Mouse (Mus musculus): ENCODE measurements around the gene Exoc7. TPM values are rescaled to one million over a fixed set of nuclear protein-coding genes. Genes with fewer than 3 reads are reported as not detected.

Exoc7 gene
- polyA plus RNA-seq, 1 experiment from 2014 or later, result 44.6 TPM

GRCm38 (mm10) chr11:116255090-116255981 lies 51.7 kb downstream of the Exoc7 start:
- Histone ChIP-seq H3K4me1 (replicated peaks; ENCODE audit: control insufficient read depth, insufficient read depth, low read length) (no peaks in the 10 kb centered on the region; the same call in 1 of the 2 replicates), H3K27ac (ENCODE audit: low read depth, low read length) (peak overlapping the region; percentile 50), H3K9ac (ENCODE audit: low read depth, low read length) (no peak overlapping the region), H3K9me3 (ENCODE audit: control insufficient read depth) (no peaks in the 10 kb centered on the region), H3K4me3 (ENCODE audit: low read depth, low read length) (no peak overlapping the region), H3K36me3 (ENCODE audit: control insufficient read depth, insufficient read depth) (peaks cover 86% of the 10 kb centered on the region), H3K27me3 (replicated peaks; ENCODE audit: control insufficient read depth, insufficient read depth, low read length) (no peaks in the 10 kb centered on the region), H3K4me2 (replicated peaks; ENCODE audit: low read depth) (no peak overlapping the region)
- ATAC-seq, result no peak
- TF ChIP-seq CTCF (IDR thresholded peaks at IDR 0.05; ENCODE audit: low read depth), result no peak
- WGBS, result 79% methylated on average over 22 of the region's 22 CpGs

- peak overlapping the region; percentile 50 for H3K27ac ChIP-seq (ENCODE audit: low read depth, low read length)
- peaks cover 87% of the 10 kb centered on the region for H3K36me3 ChIP-seq (ENCODE audit: control insufficient read depth, insufficient read depth)
- H3K4me2 ChIP-seq (replicated peaks; ENCODE audit: low read depth), result no peak overlapping the region
- no peak for ATAC-seq
- no peaks in the 10 kb centered on the region for H3K9me3 ChIP-seq (ENCODE audit: control insufficient read depth)
- H3K4me1 ChIP-seq (replicated peaks; ENCODE audit: control insufficient read depth, insufficient read depth, low read length), result no peaks in the 10 kb centered on the region; the same call in 1 of the 2 replicates
- H3K9ac ChIP-seq (ENCODE audit: low read depth, low read length), result no peak overlapping the region
- 61% methylated on average over 9 of the region's 9 CpGs for WGBS
- no peak for TF ChIP-seq CTCF (IDR thresholded peaks at IDR 0.05; ENCODE audit: low read depth)
- no peak overlapping the region for H3K4me3 ChIP-seq (ENCODE audit: low read depth, low read length)
- H3K27me3 ChIP-seq (replicated peaks; ENCODE audit: control insufficient read depth, insufficient read depth, low read length), result no peaks in the 10 kb centered on the region
These were observed 52.4 kb downstream of the Exoc7 start for GRCm38 (mm10) chr11:116254627-116255026.

GRCm38 (mm10) chr11:116253076-116253600 lies 53.9 kb downstream of the Exoc7 start:
- Histone ChIP-seq H3K9me3 (ENCODE audit: control insufficient read depth) (no peaks in the 10 kb centered on the region), H3K4me2 (replicated peaks; ENCODE audit: low read depth) (no peak overlapping the region), H3K27ac (ENCODE audit: low read depth, low read length) (no peak overlapping the region), H3K9ac (ENCODE audit: low read depth, low read length) (no peak overlapping the region), H3K4me1 (replicated peaks; ENCODE audit: control insufficient read depth, insufficient read depth, low read length) (no peaks in the 10 kb centered on the region), H3K36me3 (ENCODE audit: control insufficient read depth, insufficient read depth) (peaks cover 93% of the 10 kb centered on the region), H3K4me3 (ENCODE audit: low read depth, low read length) (no peak overlapping the region), H3K27me3 (replicated peaks; ENCODE audit: control insufficient read depth, insufficient read depth, low read length) (no peaks in the 10 kb centered on the region)
- WGBS, result 85% methylated on average over 3 of the region's 3 CpGs
- no peak for TF ChIP-seq CTCF (IDR thresholded peaks at IDR 0.05; ENCODE audit: low read depth)
- no peak for ATAC-seq

DNA sequence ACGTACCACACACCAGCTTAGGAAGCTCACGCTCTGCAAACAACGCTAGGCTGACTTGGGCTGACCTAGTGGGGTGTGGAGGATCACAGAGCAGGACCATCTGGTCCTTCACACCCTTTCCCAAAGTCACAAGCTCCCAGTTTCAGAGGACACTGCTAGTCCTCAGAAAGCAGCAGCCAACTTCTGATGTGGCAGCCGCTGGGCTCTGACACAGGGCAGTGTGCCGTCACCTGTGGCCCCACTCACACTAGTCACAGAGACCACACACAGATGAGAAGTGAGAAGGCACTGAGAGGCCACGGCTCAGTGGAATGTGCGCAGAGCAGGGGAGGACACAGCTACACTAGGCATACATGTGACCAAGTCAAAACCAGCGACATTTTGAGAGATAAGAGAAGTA lies 56.1 kb downstream of the Exoc7 start:
- WGBS, result 86% methylated on average over 8 of the region's 8 CpGs
- no peak for ATAC-seq
- Histone ChIP-seq H3K4me2 (replicated peaks; ENCODE audit: low read depth) (no peak overlapping the region), H3K9ac (ENCODE audit: low read depth, low read length) (no peak overlapping the region), H3K4me3 (ENCODE audit: low read depth, low read length) (no peak overlapping the region), H3K27ac (ENCODE audit: low read depth, low read length) (peak overlapping the region; percentile 46; the same call in 1 of the 2 replicates), H3K27me3 (replicated peaks; ENCODE audit: control insufficient read depth, insufficient read depth, low read length) (no peaks in the 10 kb centered on the region), H3K9me3 (ENCODE audit: control insufficient read depth) (no peaks in the 10 kb centered on the region), H3K36me3 (ENCODE audit: control insufficient read depth, insufficient read depth) (peaks cover 93% of the 10 kb centered on the region), H3K4me1 (replicated peaks; ENCODE audit: control insufficient read depth, insufficient read depth, low read length) (no peaks in the 10 kb centered on the region)
- no peak for TF ChIP-seq CTCF (IDR thresholded peaks at IDR 0.05; ENCODE audit: low read depth)

GRCm38 (mm10) chr11:116247502-116248222 lies 59.4 kb downstream of the Exoc7 start:
- TF ChIP-seq CTCF (IDR thresholded peaks at IDR 0.05; ENCODE audit: low read depth), result no peak
- Histone ChIP-seq H3K4me2 (replicated peaks; ENCODE audit: low read depth) (no peak overlapping the region), H3K4me3 (ENCODE audit: low read depth, low read length) (no peak overlapping the region), H3K9ac (ENCODE audit: low read depth, low read length) (no peak overlapping the region), H3K9me3 (ENCODE audit: control insufficient read depth) (no peaks in the 10 kb centered on the region), H3K36me3 (ENCODE audit: control insufficient read depth, insufficient read depth) (peaks cover 89% of the 10 kb centered on the region), H3K27ac (ENCODE audit: low read depth, low read length) (peak overlapping the region; percentile 73), H3K4me1 (replicated peaks; ENCODE audit: control insufficient read depth, insufficient read depth, low read length) (no peaks in the 10 kb centered on the region), H3K27me3 (replicated peaks; ENCODE audit: control insufficient read depth, insufficient read depth, low read length) (no peaks in the 10 kb centered on the region)
- WGBS, result 43% methylated on average over 14 of the region's 14 CpGs
- ATAC-seq, result peak; percentile 86

DNA sequence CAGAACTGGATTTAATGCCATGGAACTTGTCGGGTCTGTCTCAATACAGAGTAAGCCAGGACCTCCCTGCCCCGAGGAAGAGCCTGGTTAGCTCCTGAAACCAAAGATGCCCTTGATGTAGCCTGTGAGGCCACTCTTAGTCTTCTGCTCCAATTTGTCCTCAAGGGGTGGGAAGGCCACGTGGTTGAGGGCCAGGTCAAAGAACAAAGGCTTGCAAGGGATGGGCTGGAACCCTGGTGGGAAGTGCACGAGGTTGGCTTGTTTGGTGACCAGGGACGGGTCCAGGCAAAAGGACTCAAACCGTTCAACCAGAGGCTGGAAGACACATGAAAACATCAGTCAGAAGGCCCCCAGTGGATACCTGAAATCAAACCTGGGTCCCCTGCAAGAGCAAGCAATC lies 61.4 kb downstream of the Exoc7 start:
- Histone ChIP-seq H3K9ac (ENCODE audit: low read depth, low read length) (no peak overlapping the region), H3K4me2 (replicated peaks; ENCODE audit: low read depth) (no peak overlapping the region), H3K27me3 (replicated peaks; ENCODE audit: control insufficient read depth, insufficient read depth, low read length) (no peaks in the 10 kb centered on the region), H3K36me3 (ENCODE audit: control insufficient read depth, insufficient read depth) (peaks cover 68% of the 10 kb centered on the region), H3K27ac (ENCODE audit: low read depth, low read length) (no peak overlapping the region; the same call in 1 of the 2 replicates), H3K9me3 (ENCODE audit: control insufficient read depth) (no peaks in the 10 kb centered on the region), H3K4me3 (ENCODE audit: low read depth, low read length) (no peak overlapping the region), H3K4me1 (replicated peaks; ENCODE audit: control insufficient read depth, insufficient read depth, low read length) (peaks cover 7% of the 10 kb centered on the region)
- 59% methylated on average over 6 of the region's 6 CpGs for WGBS
- no peak for ATAC-seq
- TF ChIP-seq CTCF (IDR thresholded peaks at IDR 0.05; ENCODE audit: low read depth), result no peak

Measured in intestine, postnatal 0 days (tissue).